Mouse (Mus musculus) frontal cortex, postnatal 25 days (tissue): ENCODE data around the gene Capn3.

Experiments used
- DNase-seq, 2 experiments: peaks; one replicate each; pipeline ENCODE4 v3.0.0; 2022; ENCODE audit warnings: low spot score in 2 of 2

The Capn3 gene

GRCm38 (mm10) chr2:120455719-120456118, at the start of gene Capn3:
Gene Capn3 (plus strand): TSS chr2:120456019.
- no peak for DNase-seq

- DNase-seq: no peak
These were observed 44.7 kb upstream of the Capn3 start for GRCm38 (mm10) chr2:120411096-120411628.

- DNase-seq: no peak
These were observed 41.7 kb upstream of the Capn3 start for GRCm38 (mm10) chr2:120414113-120414512.

- DNase-seq: peak in 1 of 2 experiments; percentile 5
These were observed 40.9 kb upstream of the Capn3 start for GRCm38 (mm10) chr2:120414738-120415414.

GRCm38 (mm10) chr2:120424386-120424785, 31.4 kb upstream of the Capn3 start:
- DNase-seq: no peak

GRCm38 (mm10) chr2:120444486-120444885, 11.3 kb upstream of the Capn3 start:
- no peak for DNase-seq

- no peak for DNase-seq
These were observed 9.4 kb upstream of the Capn3 start for GRCm38 (mm10) chr2:120446373-120446772.

GRCm38 (mm10) chr2:120447306-120447705, 8.5 kb upstream of the Capn3 start:
- DNase-seq: no peak

- no peak for DNase-seq
These were observed 5.1 kb upstream of the Capn3 start for GRCm38 (mm10) chr2:120450724-120451123.

GRCm38 (mm10) chr2:120452600-120452999, 3.2 kb upstream of the Capn3 start:
- no peak for DNase-seq

GRCm38 (mm10) chr2:120454987-120455386, 832 bp upstream of the Capn3 start:
- DNase-seq: no peak

- DNase-seq: no peak
These were observed 4.4 kb downstream of the Capn3 start for GRCm38 (mm10) chr2:120460216-120460615.

GRCm38 (mm10) chr2:120463328-120463727, 7.5 kb downstream of the Capn3 start:
- no peak for DNase-seq

GRCm38 (mm10) chr2:120464091-120464490, 8.3 kb downstream of the Capn3 start:
- DNase-seq: no peak

- DNase-seq: no peak
These were observed 9.0 kb downstream of the Capn3 start for GRCm38 (mm10) chr2:120464732-120465396.

- DNase-seq: no peak
These were observed 9.6 kb downstream of the Capn3 start for GRCm38 (mm10) chr2:120465397-120465785.

GRCm38 (mm10) chr2:120468011-120468410, 12.2 kb downstream of the Capn3 start:
- no peak for DNase-seq

- no peak for DNase-seq
These were observed 13.4 kb downstream of the Capn3 start for GRCm38 (mm10) chr2:120469220-120469619.

GRCm38 (mm10) chr2:120469715-120470114, 13.9 kb downstream of the Capn3 start:
- no peak for DNase-seq

- DNase-seq: no peak
These were observed 15.0 kb downstream of the Capn3 start for GRCm38 (mm10) chr2:120470856-120471255.

- DNase-seq: no peak
These were observed 20.7 kb downstream of the Capn3 start for GRCm38 (mm10) chr2:120476277-120477087.

- DNase-seq: peak; percentile 57 to 67
These were observed 22.8 kb downstream of the Capn3 start for GRCm38 (mm10) chr2:120478600-120478999.
